Mouse (Mus musculus): ENCODE measurements around the gene Slc16a10. TPM values are rescaled to one million over a fixed set of nuclear protein-coding genes. Genes with fewer than 3 reads are reported as not detected.

Gene Slc16a10
- polyA plus RNA-seq, 1 experiment from 2014 or later = 5.3 TPM

GRCm38 (mm10) chr10:40164421-40165386 lies 22.6 kb upstream of the Slc16a10 start:
- Histone ChIP-seq H3K36me3 (ENCODE audit: insufficient read depth) (no peaks in the 10 kb centered on the region), H3K4me3 (ENCODE audit: low read depth, low read length) (no peak overlapping the region), H3K4me2 (0 out of 2 replicates have a peak overlapping the region, but pooled peaks have one; percentile 5), H3K4me1 (ENCODE audit: insufficient read depth) (no peaks in the 10 kb centered on the region), H3K9me3 (ENCODE audit: low read depth, low read length) (no peaks in the 10 kb centered on the region), H3K27ac (ENCODE audit: low read depth) (no peak overlapping the region), H3K9ac (no peak overlapping the region), H3K27me3 (ENCODE audit: insufficient read depth, low read length) (no peaks in the 10 kb centered on the region)
- WGBS = 72% methylated on average over 27 of the region's 27 CpGs
- ATAC-seq (ENCODE audit: insufficient read depth) (no peak), DNase-seq (no peak)
- no peak for TF ChIP-seq CTCF (IDR thresholded peaks at IDR 0.05; ENCODE audit: low read depth)

- no peak overlapping the region for H3K9ac ChIP-seq
- H3K4me3 ChIP-seq (ENCODE audit: low read depth, low read length) = no peak overlapping the region
- WGBS = 83% methylated on average over 13 of the region's 13 CpGs
- no peaks in the 10 kb centered on the region for H3K36me3 ChIP-seq (ENCODE audit: insufficient read depth)
- H3K27me3 ChIP-seq (ENCODE audit: insufficient read depth, low read length) = no peaks in the 10 kb centered on the region
- H3K4me2 ChIP-seq = no peak overlapping the region
- H3K4me1 ChIP-seq (ENCODE audit: insufficient read depth) = no peaks in the 10 kb centered on the region
- H3K27ac ChIP-seq (ENCODE audit: low read depth) = no peak overlapping the region
- no peaks in the 10 kb centered on the region for H3K9me3 ChIP-seq (ENCODE audit: low read depth, low read length)
- TF ChIP-seq CTCF (IDR thresholded peaks at IDR 0.05; ENCODE audit: low read depth) = no peak
- no peak for ATAC-seq (ENCODE audit: insufficient read depth)
- DNase-seq = no peak
Observed at GRCm38 (mm10) chr10:40163914-40164313, 21.9 kb upstream of the Slc16a10 start.

GRCm38 (mm10) chr10:40163338-40163737 lies 21.3 kb upstream of the Slc16a10 start:
- no peak for TF ChIP-seq CTCF (IDR thresholded peaks at IDR 0.05; ENCODE audit: low read depth)
- no peak for ATAC-seq (ENCODE audit: insufficient read depth)
- Histone ChIP-seq H3K27me3 (ENCODE audit: insufficient read depth, low read length) (no peaks in the 10 kb centered on the region), H3K4me1 (ENCODE audit: insufficient read depth) (no peaks in the 10 kb centered on the region), H3K9me3 (ENCODE audit: low read depth, low read length) (no peaks in the 10 kb centered on the region), H3K27ac (ENCODE audit: low read depth) (no peak overlapping the region), H3K9ac (no peak overlapping the region), H3K36me3 (ENCODE audit: insufficient read depth) (no peaks in the 10 kb centered on the region), H3K4me2 (no peak overlapping the region), H3K4me3 (ENCODE audit: low read depth, low read length) (no peak overlapping the region)
- WGBS = 81% methylated on average over 8 of the region's 8 CpGs
- DNase-seq = no peak

- no peak for TF ChIP-seq CTCF (IDR thresholded peaks at IDR 0.05; ENCODE audit: low read depth)
- DNase-seq (no peak), ATAC-seq (ENCODE audit: insufficient read depth) (no peak)
- H3K9ac ChIP-seq = no peak overlapping the region
- no peak overlapping the region for H3K27ac ChIP-seq (ENCODE audit: low read depth)
- no peaks in the 10 kb centered on the region for H3K36me3 ChIP-seq (ENCODE audit: insufficient read depth)
- H3K4me1 ChIP-seq (ENCODE audit: insufficient read depth) = no peaks in the 10 kb centered on the region
- WGBS = 87% methylated on average over 5 of the region's 5 CpGs
- H3K9me3 ChIP-seq (ENCODE audit: low read depth, low read length) = no peaks in the 10 kb centered on the region
- H3K4me2 ChIP-seq = no peak overlapping the region
- no peaks in the 10 kb centered on the region for H3K27me3 ChIP-seq (ENCODE audit: insufficient read depth, low read length)
- no peak overlapping the region for H3K4me3 ChIP-seq (ENCODE audit: low read depth, low read length)
Observed at GRCm38 (mm10) chr10:40161701-40162255, 19.7 kb upstream of the Slc16a10 start.

GRCm38 (mm10) chr10:40161236-40161635 lies 19.2 kb upstream of the Slc16a10 start:
- no peak overlapping the region for H3K4me3 ChIP-seq (ENCODE audit: low read depth, low read length)
- no peak overlapping the region for H3K4me2 ChIP-seq
- no peak for DNase-seq
- no peaks in the 10 kb centered on the region for H3K27me3 ChIP-seq (ENCODE audit: insufficient read depth, low read length)
- no peaks in the 10 kb centered on the region for H3K36me3 ChIP-seq (ENCODE audit: insufficient read depth)
- no peaks in the 10 kb centered on the region for H3K9me3 ChIP-seq (ENCODE audit: low read depth, low read length)
- no peak overlapping the region for H3K27ac ChIP-seq (ENCODE audit: low read depth)
- 85% methylated on average over 2 of the region's 2 CpGs for WGBS
- TF ChIP-seq CTCF (IDR thresholded peaks at IDR 0.05; ENCODE audit: low read depth) = no peak
- no peaks in the 10 kb centered on the region for H3K4me1 ChIP-seq (ENCODE audit: insufficient read depth)
- ATAC-seq (ENCODE audit: insufficient read depth) = no peak
- no peak overlapping the region for H3K9ac ChIP-seq

- no peak overlapping the region for H3K27ac ChIP-seq (ENCODE audit: low read depth)
- H3K27me3 ChIP-seq (ENCODE audit: insufficient read depth, low read length) = no peaks in the 10 kb centered on the region
- TF ChIP-seq CTCF (IDR thresholded peaks at IDR 0.05; ENCODE audit: low read depth) = no peak
- no peak overlapping the region for H3K4me2 ChIP-seq
- no peak overlapping the region for H3K4me3 ChIP-seq (ENCODE audit: low read depth, low read length)
- DNase-seq (no peak), ATAC-seq (ENCODE audit: insufficient read depth) (no peak)
- WGBS = 59% methylated on average over 4 of the region's 4 CpGs
- no peaks in the 10 kb centered on the region for H3K36me3 ChIP-seq (ENCODE audit: insufficient read depth)
- no peaks in the 10 kb centered on the region for H3K9me3 ChIP-seq (ENCODE audit: low read depth, low read length)
- H3K4me1 ChIP-seq (ENCODE audit: insufficient read depth) = no peaks in the 10 kb centered on the region
- H3K9ac ChIP-seq = no peak overlapping the region
Observed at GRCm38 (mm10) chr10:40152550-40152857, 10.4 kb upstream of the Slc16a10 start.

GRCm38 (mm10) chr10:40151852-40152549 lies 9.9 kb upstream of the Slc16a10 start:
- Histone ChIP-seq H3K4me3 (ENCODE audit: low read depth, low read length) (no peak overlapping the region), H3K27me3 (ENCODE audit: insufficient read depth, low read length) (no peaks in the 10 kb centered on the region), H3K9me3 (ENCODE audit: low read depth, low read length) (no peaks in the 10 kb centered on the region), H3K4me2 (no peak overlapping the region), H3K4me1 (ENCODE audit: insufficient read depth) (no peaks in the 10 kb centered on the region), H3K9ac (no peak overlapping the region), H3K36me3 (ENCODE audit: insufficient read depth) (no peaks in the 10 kb centered on the region), H3K27ac (ENCODE audit: low read depth) (no peak overlapping the region)
- no peak for DNase-seq
- 61% methylated on average over 8 of the region's 8 CpGs for WGBS
- ATAC-seq (ENCODE audit: insufficient read depth) = 0 out of 2 replicates have a peak, but pooled peaks have one; percentile 49
- no peak for TF ChIP-seq CTCF (IDR thresholded peaks at IDR 0.05; ENCODE audit: low read depth)
